Mouse (Mus musculus): ENCODE results near the gene Trim30c. TPM values are rescaled to one million over a fixed set of nuclear protein-coding genes. Genes with fewer than 3 reads are reported as not detected.

Trim30c gene
- polyA plus RNA-seq, 1 experiment: 0.17 TPM

Other genes starting within 250 kb of the Trim30c start
- 0.04 TPM in 1 of 2 replicates, not detected in the other for gene Olfm5, start 236.0 kb downstream of the Trim30c start, polyA plus RNA-seq (2012; rRNA removed)
- 0.15 and 0.19 TPM in 2 replicates for gene Olfr648, start 217.4 kb downstream of the Trim30c start, polyA plus RNA-seq (2012; rRNA removed)
- gene Olfr649, start 204.9 kb downstream of the Trim30c start, polyA plus RNA-seq (2012; rRNA removed): not detected in 2 replicates
- 0.38 and 0.57 TPM in 2 replicates for gene Trim6, start 182.0 kb downstream of the Trim30c start, polyA plus RNA-seq (2012; rRNA removed)
- 2.8 and 3.4 TPM in 2 replicates for gene Trim34a, start 156.4 kb downstream of the Trim30c start, polyA plus RNA-seq (2012; rRNA removed)
- 0.42 and 0.47 TPM in 2 replicates for gene Trim5, start 112.7 kb downstream of the Trim30c start, polyA plus RNA-seq (2012; rRNA removed)
- gene Trim12a, start 85.4 kb downstream of the Trim30c start, polyA plus RNA-seq (2012; rRNA removed): 4.7 and 4.9 TPM in 2 replicates
- gene Trim34b, start 71.4 kb downstream of the Trim30c start, polyA plus RNA-seq (2012; rRNA removed): 0.06 and 0.08 TPM in 2 replicates
- 1.5 and 1.6 TPM in 2 replicates for gene Trim12c, start 47.5 kb downstream of the Trim30c start, polyA plus RNA-seq (2012; rRNA removed)
- 0.10 and 0.17 TPM in 2 replicates for gene Trim30b, start 31.0 kb downstream of the Trim30c start, polyA plus RNA-seq (2012; rRNA removed)
- gene Trim30a, start 64.4 kb upstream of the Trim30c start, polyA plus RNA-seq (2012; rRNA removed): 2.0 and 2.6 TPM in 2 replicates
- gene Trim30d, start 107.0 kb upstream of the Trim30c start, polyA plus RNA-seq (2012; rRNA removed): 1.3 and 1.5 TPM in 2 replicates
- gene Olfr651, start 149.3 kb upstream of the Trim30c start, polyA plus RNA-seq (2012; rRNA removed): not detected in 2 replicates
- not detected in 2 replicates for gene Olfr652, start 160.1 kb upstream of the Trim30c start, polyA plus RNA-seq (2012; rRNA removed)
- not detected in 2 replicates for gene Olfr653, start 176.5 kb upstream of the Trim30c start, polyA plus RNA-seq (2012; rRNA removed)
- gene Olfr654, start 186.2 kb upstream of the Trim30c start, polyA plus RNA-seq (2012; rRNA removed): not detected in 2 replicates
- gene Olfr655, start 200.9 kb upstream of the Trim30c start, polyA plus RNA-seq (2012; rRNA removed): not detected in 2 replicates
- not detected in 2 replicates for gene Olfr656, start 213.1 kb upstream of the Trim30c start, polyA plus RNA-seq (2012; rRNA removed)
- not detected in 2 replicates for gene Olfr657, start 224.0 kb upstream of the Trim30c start, polyA plus RNA-seq (2012; rRNA removed)
- gene Olfr658, start 246.5 kb upstream of the Trim30c start, polyA plus RNA-seq (2012; rRNA removed): 0.04 TPM in 2 replicates

Data from cortical plate, adult 2 months (tissue).